14 mouse cellular contexts compared by ENCODE assay signal in the genomic region with DNA sequence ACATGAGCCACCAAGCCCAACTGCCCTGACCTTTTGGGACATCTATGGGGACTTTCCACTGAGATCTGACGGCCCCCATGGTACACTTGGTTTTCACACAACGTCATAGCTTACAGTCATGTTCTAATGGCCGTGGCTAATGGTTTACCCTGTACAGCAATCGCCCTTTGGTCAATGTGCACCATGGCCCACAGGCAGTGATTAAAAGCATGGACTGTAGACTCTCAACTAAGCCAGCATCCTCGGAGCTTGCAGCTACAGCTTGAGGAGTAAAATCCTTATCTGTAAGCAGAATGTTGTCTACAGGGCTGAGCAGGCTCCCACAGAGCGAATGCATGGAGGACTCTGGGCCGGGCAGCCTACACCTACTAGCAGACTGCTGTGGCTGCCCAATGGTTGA. TPM values are rescaled to one million over a fixed set of nuclear protein-coding genes. Genes with fewer than 3 reads are reported as not detected.
DNase-seq lines count a peak whose midpoint lies in the region; ATAC-seq and TF ChIP-seq lines count a peak whose summit lies in the region.
"Had no signal": no experiment of that assay in that cellular context is flagged by ENCODE, and none has a peak within 500 bp of the region (broad histone marks: within the 10 kb centered on the region; RNA-seq: fewer than 3 reads in every experiment).

No protein-coding gene starts in this region.

- peaks cover 48% of the 10 kb centered on the region for H3K4me1 ChIP-seq in heart, embryonic 10.5 days
- H3K4me1 ChIP-seq in heart, embryonic 11.5 days (ENCODE audit: control insufficient read depth, insufficient read depth, low read length), result peaks cover 21% of the 10 kb centered on the region
- H3K4me1 ChIP-seq in intestine, embryonic 16.5 days (ENCODE audit: control insufficient read depth, insufficient read depth, low read length), result peaks cover 14% of the 10 kb centered on the region
- H3K4me1 ChIP-seq in small intestine, adult 2 months (ENCODE audit: control insufficient read depth, insufficient read depth, insufficient read length, low read length), result peaks cover 20% of the 10 kb centered on the region

- no peak for ATAC-seq in heart, embryonic 11.5 days (replicated peaks; ENCODE audit: insufficient number of reproducible peaks, low FRiP score, low TSS enrichment)
- ATAC-seq in intestine, embryonic 16.5 days, result peak; percentile 78
- no peak for ATAC-seq in frontal cortex, adult (ENCODE audit: low TSS enrichment)

- no peaks in the 10 kb centered on the region for H3K9me3 ChIP-seq in heart, embryonic 10.5 days
- no peaks in the 10 kb centered on the region for H3K9me3 ChIP-seq in heart, embryonic 11.5 days (replicated peaks; ENCODE audit: control insufficient read depth, low read length)
- H3K9me3 ChIP-seq in intestine, embryonic 16.5 days (ENCODE audit: control insufficient read depth, low read length), result no peaks in the 10 kb centered on the region
- H3K9me3 ChIP-seq: embryonic facial prominence, embryonic 15.5 days; limb, embryonic 13.5 days had no signal

- H3K4me2 ChIP-seq in heart, embryonic 11.5 days, result no peak overlapping the region
- H3K4me2 ChIP-seq in intestine, embryonic 16.5 days (ENCODE audit: low read depth, low read length), result peak overlapping the region; percentile 9; the same call in 1 of the 2 replicates
- H3K4me2 ChIP-seq: embryonic facial prominence, embryonic 15.5 days; limb, embryonic 13.5 days had no signal

- intact Hi-C loops in left cerebral cortex, postnatal 25 days (cut with DNase I), result no loop called here
- intact Hi-C loops in left cerebral cortex, adult 2 months (cut with DNase I), result loop anchor here (5.0 kb wide), 2 partner anchors 49 to 119 kb away; no protein-coding TSS in a partner anchor

- no peak for TF ChIP-seq CTCF in small intestine, adult 2 months (IDR thresholded peaks at IDR 0.05; ENCODE audit: extremely low read depth, insufficient read length, insufficient replicate concordance, low read depth, low read length)
- no peak for TF ChIP-seq CTCF in left cerebral cortex, adult 2 months (IDR thresholded peaks at IDR 0.05)

- H3K27me3 ChIP-seq in heart, embryonic 10.5 days (ENCODE audit: insufficient read depth, poor library complexity, severe bottlenecking), result no peaks in the 10 kb centered on the region
- no peaks in the 10 kb centered on the region for H3K27me3 ChIP-seq in heart, embryonic 11.5 days (ENCODE audit: control insufficient read depth, insufficient read depth, low read length)
- H3K27me3 ChIP-seq in intestine, embryonic 16.5 days (replicated peaks; ENCODE audit: control insufficient read depth, insufficient read depth, low read length), result no peaks in the 10 kb centered on the region
- H3K27me3 ChIP-seq in small intestine, adult 2 months (ENCODE audit: control insufficient read depth, insufficient read depth, low read length), result no peaks in the 10 kb centered on the region
- H3K27me3 ChIP-seq: embryonic facial prominence, embryonic 15.5 days; limb, embryonic 13.5 days had no signal

- 71% methylated on average over 7 of the region's 7 CpGs for WGBS in heart, embryonic 10.5 days
- WGBS in heart, embryonic 11.5 days (ENCODE audit: insufficient replicate concordance), result 70% methylated on average over 7 of the region's 7 CpGs
- WGBS in intestine, embryonic 16.5 days, result 62% methylated on average over 7 of the region's 7 CpGs
- WGBS in small intestine, adult 2 months, result 25% methylated on average over 7 of the region's 7 CpGs

- H3K36me3 ChIP-seq in heart, embryonic 10.5 days, result no peaks in the 10 kb centered on the region
- no peaks in the 10 kb centered on the region for H3K36me3 ChIP-seq in heart, embryonic 11.5 days (ENCODE audit: control insufficient read depth, insufficient read depth, low read length)
- H3K36me3 ChIP-seq in intestine, embryonic 16.5 days (ENCODE audit: control insufficient read depth, insufficient read depth, low read length), result no peaks in the 10 kb centered on the region
- peaks cover 1% of the 10 kb centered on the region; the same call in 1 of the 2 replicates for H3K36me3 ChIP-seq in small intestine, adult 2 months (ENCODE audit: control insufficient read depth, insufficient read depth, low read length)
- H3K36me3 ChIP-seq: embryonic facial prominence, embryonic 15.5 days; limb, embryonic 13.5 days had no signal

- H3K4me3 ChIP-seq in heart, embryonic 10.5 days, result no peak overlapping the region
- no peak overlapping the region for H3K4me3 ChIP-seq in heart, embryonic 11.5 days (ENCODE audit: low read depth, low read length)
- H3K4me3 ChIP-seq in intestine, embryonic 16.5 days (ENCODE audit: low read length), result no peak overlapping the region
- H3K4me3 ChIP-seq in small intestine, adult 2 months (ENCODE audit: low read depth, low read length), result no peak overlapping the region
- H3K4me3 ChIP-seq in left cerebral cortex, adult 2 months, result no peak overlapping the region
- H3K4me3 ChIP-seq: embryonic facial prominence, embryonic 15.5 days; limb, embryonic 13.5 days; myocyte had no signal

- H3K9ac ChIP-seq in heart, embryonic 11.5 days (ENCODE audit: low read depth, low read length), result no peak overlapping the region
- no peak overlapping the region for H3K9ac ChIP-seq in intestine, embryonic 16.5 days (ENCODE audit: low read depth, low read length)
- H3K9ac ChIP-seq: embryonic facial prominence, embryonic 15.5 days; limb, embryonic 13.5 days had no signal

- TF ChIP-seq POLR2A in small intestine, adult 2 months (IDR thresholded peaks at IDR 0.05; ENCODE audit: low read depth, low read length), result no peak

- peak overlapping the region; percentile 36; the same call in 1 of the 2 replicates for H3K27ac ChIP-seq in heart, embryonic 10.5 days
- H3K27ac ChIP-seq in heart, embryonic 11.5 days (ENCODE audit: low read depth, low read length), result no peak overlapping the region
- H3K27ac ChIP-seq in intestine, embryonic 16.5 days (ENCODE audit: low read length), result peak overlapping the region; percentile 77
- peak overlapping the region; percentile 66 for H3K27ac ChIP-seq in small intestine, adult 2 months (ENCODE audit: insufficient read depth, low read depth, low read length)
- no peak overlapping the region for H3K27ac ChIP-seq in left cerebral cortex, adult 2 months
- H3K27ac ChIP-seq: limb, embryonic 13.5 days had no signal

- peak; percentile 73 for DNase-seq in heart, embryonic 10.5 days (ENCODE audit: low spot score)
- peak; percentile 63 to 79 for DNase-seq in kidney, postnatal 36 days
- DNase-seq in left cerebral cortex, postnatal 25 days (ENCODE audit: low spot score in 2 of 2), result no peak
- no peak for DNase-seq in left cerebral cortex, adult 2 months (ENCODE audit: extremely low spot score in 1 of 2, low spot score in 2 of 2)
- DNase-seq: cerebellum, adult 9-11 months; right cerebral cortex, postnatal 4 days had no signal

RNA-seq across cellular contexts. Expression of a gene that starts 52.5 kb away (rescaled TPM):
- 4.2 and 10.8 TPM in 2 replicates for polyA plus RNA-seq in heart, embryonic 10.5 days (2016; fragmentation: Nextera tagmentation; extraction: Ambion mirVana)
- 3.8 and 4.4 TPM in 2 replicates for polyA plus RNA-seq in heart, embryonic 11.5 days (2014; fragmentation: Nextera tagmentation; extraction: Ambion mirVana)
- 244 TPM in 2 replicates for polyA plus RNA-seq in intestine, embryonic 16.5 days (2015; fragmentation: Nextera tagmentation; extraction: Ambion mirVana)
- 52.0 and 121 TPM in 2 replicates for polyA plus RNA-seq in small intestine, adult 2 months (2012; rRNA removed)
- 1 to 10 TPM; 1.8 to 5.8 TPM for total RNA-seq in left cerebral cortex, postnatal 25 days (2021)
- total RNA-seq in left cerebral cortex, adult 2 months (2021), result 1 to 10 TPM; 2.8 to 3.2 TPM
- total RNA-seq: megakaryocyte-erythroid progenitor cell, adult 5-6 weeks had no signal

Comparison
In these comparisons a context has a peak if more than half of its experiments do, and no peak if none do; other contexts are left out.
1. H3K27ac ChIP-seq: peak in heart, embryonic 10.5 days (single experiment), intestine, embryonic 16.5 days (single experiment) and small intestine, adult 2 months (single experiment); none in heart, embryonic 11.5 days (single experiment) and left cerebral cortex, adult 2 months (single experiment).
2. DNase-seq: peak in heart, embryonic 10.5 days (single experiment) and kidney, postnatal 36 days (2 of 2); none in left cerebral cortex, postnatal 25 days (0 of 2) and left cerebral cortex, adult 2 months (0 of 2).